Mouse (Mus musculus) MEL (cell line): ENCODE measurements around the gene Wdpcp.

Source experiments
- CHD1 ChIP-seq: IDR thresholded peaks from 2 replicates; pipeline ENCODE4 v1.6.1; 2012; ENCODE audit warnings: low read depth, mild to moderate bottlenecking, inconsistent platforms, low read length, improper control_type of control experiment
- CTCF ChIP-seq, 3 experiments: IDR thresholded peaks in 2 of 3; conservative IDR thresholded peaks in 1 of 3; 2 replicates each; pipeline ENCODE4 v1.5.1; 2011 to 2012; ENCODE audit warnings: low read length in 3 of 3, low read depth in 2 of 3, mild to moderate bottlenecking in 2 of 3, improper control_type of control experiment in 1 of 3, inconsistent platforms in 1 of 3, mixed read lengths in 1 of 3, moderate library complexity in 1 of 3; ENCODE audit not compliant: control insufficient read depth in 1 of 3, insufficient read depth in 1 of 3, poor library complexity in 1 of 3, severe bottlenecking in 1 of 3
- ELF1 ChIP-seq: IDR thresholded peaks from 2 replicates; pipeline ENCODE4 v1.6.1; 2014; ENCODE audit warnings: low read depth, mild to moderate bottlenecking, inconsistent platforms, low read length, improper control_type of control experiment, moderate library complexity
- EP300 ChIP-seq, 2 experiments: IDR thresholded peaks; 2 replicates each; pipeline ENCODE4 v1.6.1; 2011; ENCODE audit warnings: improper control_type of control experiment in 2 of 2, low read length in 2 of 2, low read depth in 1 of 2, mild to moderate bottlenecking in 1 of 2
- ETS1 ChIP-seq: IDR thresholded peaks from 2 replicates; pipeline ENCODE4 v1.6.1; 2012; ENCODE audit warnings: low read depth, mild to moderate bottlenecking, inconsistent platforms, low read length, improper control_type of control experiment, moderate library complexity
- HCFC1 ChIP-seq: IDR thresholded peaks from 2 replicates; pipeline ENCODE4 v1.6.1; 2012; ENCODE audit warnings: low read depth, mild to moderate bottlenecking, inconsistent platforms, low read length, improper control_type of control experiment, moderate library complexity
- KAT2A ChIP-seq: conservative IDR thresholded peaks from 2 replicates; pipeline ENCODE4 v1.6.1; 2012; ENCODE audit warnings: low read depth, low read length, improper control_type of control experiment, inconsistent platforms
- MAFK ChIP-seq: IDR thresholded peaks from 2 replicates; pipeline ENCODE4 v1.6.1; 2011; ENCODE audit warnings: low read depth, mild to moderate bottlenecking, low read length, improper control_type of control experiment, borderline replicate concordance
- MXI1 ChIP-seq: IDR thresholded peaks from 2 replicates; pipeline ENCODE4 v1.6.1; 2011; ENCODE audit warnings: mild to moderate bottlenecking, low read depth, low read length, improper control_type of control experiment
- POLR2A ChIP-seq, 2 experiments: IDR thresholded peaks; 2 replicates each; pipeline ENCODE4 v1.6.1; 2011 to 2012; ENCODE audit warnings: low read length in 2 of 2, mild to moderate bottlenecking in 2 of 2, control low read depth in 1 of 2, improper control_type of control experiment in 1 of 2, low read depth in 1 of 2, moderate library complexity in 1 of 2; ENCODE audit not compliant: control insufficient read depth in 1 of 2, insufficient read depth in 1 of 2, poor library complexity in 1 of 2
- POLR2AphosphoS2 ChIP-seq: IDR thresholded peaks from 2 replicates; pipeline ENCODE4 v1.6.1; 2011; ENCODE audit warnings: low read length, improper control_type of control experiment
- POLR2AphosphoS5 ChIP-seq: IDR thresholded peaks from 2 replicates; pipeline ENCODE4 v1.6.1; 2012; ENCODE audit warnings: low read depth, borderline replicate concordance, mild to moderate bottlenecking, inconsistent platforms, low read length, moderate library complexity, mixed read lengths
- RCOR1 ChIP-seq: IDR thresholded peaks from 2 replicates; pipeline ENCODE4 v1.6.1; 2012; ENCODE audit warnings: low read depth, mild to moderate bottlenecking, inconsistent platforms, low read length, improper control_type of control experiment
- SMC3 ChIP-seq: IDR thresholded peaks from 2 replicates; pipeline ENCODE4 v1.6.1; 2011; ENCODE audit warnings: low read depth, low read length, improper control_type of control experiment

DNA sequence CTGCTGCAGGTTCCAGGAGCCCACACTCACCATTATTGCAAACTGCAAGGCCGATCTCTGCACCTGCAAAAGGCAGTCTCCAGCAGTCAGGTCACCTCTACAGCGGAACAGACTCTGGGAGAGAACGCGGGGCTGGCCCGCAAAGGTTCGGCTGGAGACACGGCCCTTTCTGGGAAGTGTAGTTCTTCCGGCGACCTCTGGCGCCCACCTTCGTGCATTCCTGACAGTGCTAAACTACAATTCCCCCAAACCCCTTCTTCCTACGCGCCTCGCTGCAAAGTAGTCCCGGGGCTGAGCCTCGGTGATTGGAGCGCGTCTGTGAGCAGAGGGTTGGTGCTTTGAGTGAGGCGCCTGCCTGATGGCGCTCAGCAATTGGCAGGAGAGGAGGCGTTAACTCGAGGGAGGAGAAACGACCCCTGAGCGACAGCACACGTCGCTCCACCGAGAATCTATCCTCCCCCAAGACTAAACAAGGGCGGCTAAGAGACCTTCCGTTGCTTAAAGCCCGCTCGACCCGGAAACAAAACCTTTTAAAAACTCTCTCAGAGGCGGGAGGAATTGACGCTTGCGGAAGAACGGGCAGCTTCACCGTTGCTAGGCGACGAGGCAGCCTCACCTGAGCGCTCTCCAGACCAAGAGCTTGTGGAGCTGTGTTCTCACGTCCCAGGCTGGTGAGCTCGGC, at the start of gene Wdpcp, which contains the start of gene Mdh1:
- TF ChIP-seq POLR2A (IDR thresholded peaks at IDR 0.05; ENCODE audit: control insufficient read depth in 1 of 2, insufficient read depth in 1 of 2, low read depth in 1 of 2, low read length in 2 of 2, poor library complexity in 1 of 2) = peak; percentile 50 to 86; a peak in 3 of 4 replicates
- TF ChIP-seq CTCF (IDR thresholded peaks at IDR 0.05 in 2 of 3, conservative IDR thresholded peaks at IDR 0.05 in 1 of 3; ENCODE audit: control insufficient read depth in 1 of 3, insufficient read depth in 1 of 3, low read depth in 2 of 3, low read length in 3 of 3, poor library complexity in 1 of 3, severe bottlenecking in 1 of 3) = no peak
- peak; percentile 92 for TF ChIP-seq ELF1
- TF ChIP-seq ETS1 = peak; percentile 54
- TF ChIP-seq EP300 (IDR thresholded peaks at IDR 0.05; ENCODE audit: low read depth in 1 of 2, low read length in 2 of 2) = peak in 1 of 2 experiments; percentile 36; a peak in 1 of 4 replicates
- peak; percentile 93 for TF ChIP-seq KAT2A
- no peak for TF ChIP-seq MAFK
- no peak for TF ChIP-seq SMC3
- TF ChIP-seq CHD1 = no peak
- TF ChIP-seq HCFC1 = peak; percentile 96
- peak; percentile 89 for TF ChIP-seq MXI1
- 0 out of 2 replicates have a peak, but pooled peaks have one; percentile 20 for TF ChIP-seq RCOR1
- TF ChIP-seq POLR2AphosphoS5 = no peak
- TF ChIP-seq POLR2AphosphoS2 = peak; percentile 70; the same call in 1 of the 2 replicates
